Mouse (Mus musculus) inflammation-experienced regulatory T-cells (primary cell): ENCODE measurements around the gene Musk. TPM values are rescaled to one million over a fixed set of nuclear protein-coding genes. Genes with fewer than 3 reads are reported as not detected.

Experiments used
- polyA plus RNA-seq, 2 experiments: library from polyadenylated mRNA; unstranded; fragments of 100-300 nt; shearing (Covaris generic); gene quantifications; one replicate each; pipeline ENCODE4 v1.2.1; 2017

Gene Musk
- under 1 TPM in 1 of 2 experiments, not detected in 1; 0.20 TPM for polyA plus RNA-seq

DNA sequence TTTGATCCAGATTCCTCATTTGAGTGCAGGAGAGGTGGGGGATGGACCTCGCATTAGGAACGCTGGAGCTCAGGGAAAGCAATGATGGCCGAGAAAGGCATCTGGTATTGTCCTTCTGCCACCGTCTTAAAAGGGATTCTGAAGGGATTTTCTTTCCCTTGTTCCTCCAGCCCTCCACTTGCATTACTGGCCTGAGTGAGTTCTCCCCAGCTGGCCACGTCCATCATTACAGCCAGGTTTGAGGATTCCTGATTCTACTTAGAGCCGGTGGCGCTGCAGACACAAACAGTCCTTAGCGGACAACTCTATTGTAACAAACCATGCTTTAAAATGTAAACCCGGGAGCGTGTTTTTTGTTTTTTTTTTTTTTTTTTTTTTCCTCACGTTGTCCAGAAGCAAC is at the start of gene Musk:
Musk (plus strand) TSS at position 274 of the 400 bp plus-strand sequence.

Other genes with a start within 250 kb of the Musk start
- 1 to 10 TPM in 1 of 2 experiments, under 1 TPM in 1; 0.23 to 3.2 TPM for gene Svep1, start 79.1 kb upstream of the Musk start, polyA plus RNA-seq